Mouse (Mus musculus) ES-E14 (cell line): ENCODE results near the gene Ppox. TPM values are rescaled to one million over a fixed set of nuclear protein-coding genes. Genes with fewer than 3 reads are reported as not detected.

Source experiments
- DNase-seq: peaks from one replicate; pipeline ENCODE4 v3.0.0-alpha.2; 2013; ENCODE audit warnings: low read depth, low spot score
- H3K27ac ChIP-seq: 2 replicates; pipeline ENCODE4 v1.5.1; 2012; ENCODE audit warnings: low read depth, mild to moderate bottlenecking, low read length, moderate library complexity, mixed read lengths; ENCODE audit not compliant: poor library complexity, insufficient read depth, severe bottlenecking
- H3K36me3 ChIP-seq: 2 replicates; pipeline ENCODE4 v1.6.1; 2012; ENCODE audit warnings: mild to moderate bottlenecking, low read length, moderate library complexity, mixed read lengths; ENCODE audit not compliant: control insufficient read depth, poor library complexity, insufficient read depth, severe bottlenecking
- H3K4me1 ChIP-seq, 2 experiments: fragments of 150-350 bp in 1 of 2; sonication (generic) in 1 of 2; 2 replicates each; pipeline ENCODE4 v1.6.1; 2012; ENCODE audit warnings: low read length in 2 of 2, mild to moderate bottlenecking in 1 of 2, mixed read lengths in 1 of 2; ENCODE audit not compliant: control insufficient read depth in 2 of 2, insufficient read depth in 2 of 2, poor library complexity in 1 of 2
- H3K4me3 ChIP-seq, 2 experiments: fragments of 150-350 bp in 1 of 2; sonication (generic) in 1 of 2; 2 replicates each; pipeline ENCODE4 v1.5.1; 2012; ENCODE audit warnings: low read length in 2 of 2, low read depth in 1 of 2, mild to moderate bottlenecking in 1 of 2, mixed read lengths in 1 of 2; ENCODE audit not compliant: insufficient read depth in 1 of 2, poor library complexity in 1 of 2, severe bottlenecking in 1 of 2
- H3K9ac ChIP-seq: 2 replicates; pipeline ENCODE4 v1.6.1; 2012; ENCODE audit warnings: low read depth, mild to moderate bottlenecking, low read length, mixed read lengths; ENCODE audit not compliant: poor library complexity, insufficient read depth, severe bottlenecking
- H3K9me3 ChIP-seq: fragments of 150-350 bp; sonication (generic); 2 replicates; pipeline ENCODE4 v1.6.1; 2012; ENCODE audit warnings: low read depth, mild to moderate bottlenecking, low read length; ENCODE audit not compliant: control insufficient read depth, insufficient read depth
- CHD2 ChIP-seq: IDR thresholded peaks from 2 replicates; pipeline ENCODE4 v1.6.1; 2014; ENCODE audit warnings: mild to moderate bottlenecking, low read depth, low read length, inconsistent platforms
- HCFC1 ChIP-seq: IDR thresholded peaks from 2 replicates; pipeline ENCODE4 v1.6.1; 2012; ENCODE audit warnings: low read length, inconsistent platforms, borderline replicate concordance; ENCODE audit not compliant: insufficient read depth
- MAFK ChIP-seq: IDR thresholded peaks from 2 replicates; pipeline ENCODE4 v1.6.1; 2014; ENCODE audit warnings: mild to moderate bottlenecking, low read depth, low read length, inconsistent platforms; ENCODE audit not compliant: insufficient read depth
- ZC3H11A ChIP-seq: IDR thresholded peaks from 2 replicates; pipeline ENCODE4 v1.6.1; 2012; ENCODE audit warnings: low read depth, mild to moderate bottlenecking, inconsistent platforms, low read length, borderline replicate concordance
- ZNF384 ChIP-seq: IDR thresholded peaks from 2 replicates; pipeline ENCODE4 v1.6.1; 2012; ENCODE audit warnings: low read depth, low read length, inconsistent platforms
- in situ Hi-C, 2 experiments: fragments of 600-800 bp; cut with MboI; formaldehyde crosslinking; loops; one replicate each; pipeline ENCODE4 v1.15.1; 2025; ENCODE audit warnings: low sequenced_read_pairs in 2 of 2, inconsistent platforms in 1 of 2; ENCODE audit not compliant: unreplicated experiment in 2 of 2
- total RNA-seq: library from RNA; depleted of rRNA; stranded (reverse); fragments of 300-350 nt; gene quantifications from 2 replicates; pipeline ENCODE4 v1.2.3, GENCODE M21; 2012

The Ppox gene
- total RNA-seq, 1 experiment = 15.5 TPM

DNA sequence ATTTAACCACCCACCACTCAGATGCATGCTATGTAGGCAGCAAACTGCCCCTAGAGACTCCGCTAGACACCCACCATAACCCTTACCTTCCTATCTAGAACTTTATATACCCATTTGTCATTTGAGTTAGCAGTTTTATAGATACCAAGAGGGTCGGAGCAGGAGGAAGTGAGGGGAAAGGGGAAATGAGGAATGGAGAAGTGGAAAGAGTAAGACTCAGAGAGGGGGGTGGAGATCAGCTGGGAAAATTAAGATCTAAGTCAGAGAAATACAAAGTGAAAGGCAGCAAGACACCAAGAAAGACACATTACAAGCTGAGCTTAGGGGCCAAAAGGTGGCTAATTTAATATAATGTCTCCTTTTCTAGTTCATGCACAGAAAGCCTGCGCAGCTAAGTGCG is 46.4 kb downstream of the Ppox start:
- Histone ChIP-seq H3K4me3 (no peak overlapping the region), H3K27ac (no peak overlapping the region), H3K4me1 (peaks cover 0 to 9% of the 10 kb centered on the region in 2 experiments; a peak in 1 of 4 replicates), H3K9ac (no peak overlapping the region), H3K36me3 (peaks cover 34% of the 10 kb centered on the region), H3K9me3 (no peaks in the 10 kb centered on the region)
- DNase-seq = no peak
- in situ Hi-C loops = loop anchor here in 1 of 2 experiments (25.0 kb wide), 1 partner anchor 347 kb away; the partner anchor contains the start of genes Dusp12 and Gm26620
- no peak for TF ChIP-seq ZC3H11A
- TF ChIP-seq HCFC1 = no peak
- no peak for TF ChIP-seq ZNF384
- no peak for TF ChIP-seq CHD2
- no peak for TF ChIP-seq MAFK

DNA sequence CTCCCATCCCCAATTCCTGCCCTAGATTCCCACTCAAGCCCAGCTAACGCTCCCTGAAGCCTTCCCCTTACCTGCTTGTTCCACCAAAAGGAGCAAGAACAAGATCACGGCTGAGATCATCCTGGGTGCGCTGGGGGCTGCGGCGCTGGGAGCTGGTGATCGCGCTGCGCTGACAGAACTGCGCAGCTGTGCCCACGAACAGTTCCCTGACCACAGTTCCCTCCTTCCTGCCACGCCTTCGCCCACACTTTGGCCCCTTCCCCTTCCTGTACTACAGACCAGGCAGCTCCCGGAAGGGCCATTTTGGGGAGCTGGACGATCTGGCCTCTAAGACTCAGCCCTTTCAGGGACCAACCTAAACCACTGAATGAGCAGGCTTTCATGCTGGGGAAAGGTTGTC is 46.9 kb downstream of the Ppox start, which contains the start of gene Fcer1g:
Gene Fcer1g (minus strand): TSS at position 240 of the 400 bp plus-strand sequence.
- no peaks in the 10 kb centered on the region for H3K9me3 ChIP-seq
- TF ChIP-seq HCFC1 = no peak
- no peak for TF ChIP-seq ZC3H11A
- TF ChIP-seq ZNF384 = no peak
- TF ChIP-seq CHD2 = no peak
- TF ChIP-seq MAFK = no peak
- H3K4me1 ChIP-seq = peaks cover 0 to 9% of the 10 kb centered on the region in 2 experiments; a peak in 1 of 4 replicates
- no peak for DNase-seq
- peaks cover 32% of the 10 kb centered on the region for H3K36me3 ChIP-seq
- no peak within 1 kb of the TSS for H3K9ac ChIP-seq
- H3K4me3 ChIP-seq = no peak within 1 kb of the TSS
- no peak within 1 kb of the TSS for H3K27ac ChIP-seq
- in situ Hi-C loops = loop anchor here in 1 of 2 experiments (25.0 kb wide), 1 partner anchor 347 kb away; the partner anchor contains the start of genes Dusp12 and Gm26620

DNA sequence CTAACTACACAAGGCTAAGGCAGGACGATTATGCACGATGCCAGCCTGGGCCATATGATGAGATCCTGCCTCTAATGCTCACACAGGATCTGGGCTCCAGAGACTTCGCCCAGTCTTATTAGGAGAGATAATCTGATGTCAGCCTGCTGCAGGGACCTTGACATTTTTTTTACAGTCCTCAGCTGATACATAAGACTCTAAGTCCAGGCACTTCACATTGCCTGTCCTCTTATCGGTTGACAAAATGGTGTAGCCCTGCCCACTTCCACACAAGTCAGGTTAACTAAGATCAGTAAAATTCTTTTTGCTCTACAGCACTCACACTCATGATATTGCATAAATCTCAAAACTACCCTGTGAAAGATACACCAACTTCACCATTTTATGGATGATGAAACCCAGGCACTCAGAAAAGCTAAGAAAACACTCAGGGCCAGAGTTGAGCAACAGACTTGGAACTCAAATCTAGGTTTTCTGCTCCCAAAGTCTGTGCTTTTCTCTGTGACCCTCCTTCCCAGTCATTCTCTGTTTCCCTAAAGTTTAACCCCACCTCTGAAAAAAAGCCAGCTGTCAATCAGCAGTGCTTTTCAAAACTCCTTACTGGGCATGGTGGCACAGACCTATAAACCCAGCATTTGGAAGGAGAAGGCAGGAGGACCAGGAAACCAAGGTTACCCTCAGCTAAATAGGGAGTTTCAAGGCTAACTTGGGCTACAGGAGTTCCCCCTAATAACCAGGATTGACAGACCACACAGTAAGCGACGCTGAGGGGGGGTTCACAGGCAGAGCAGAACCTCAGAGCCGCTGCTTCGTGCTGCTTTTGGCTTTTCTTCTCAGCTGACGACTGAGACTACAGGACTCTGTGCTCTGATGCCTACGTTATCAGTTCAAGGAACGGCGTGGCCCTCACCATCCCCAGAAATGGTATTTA is 47.9 kb downstream of the Ppox start:
- DNase-seq = no peak
- H3K4me3 ChIP-seq = no peak overlapping the region
- H3K9ac ChIP-seq = no peak overlapping the region
- H3K27ac ChIP-seq = no peak overlapping the region
- in situ Hi-C loops = loop anchor here in 1 of 2 experiments (25.0 kb wide), 1 partner anchor 346 kb away; the partner anchor contains the start of genes Dusp12 and Gm26620
- TF ChIP-seq CHD2 (no peak), ZNF384 (no peak)
- H3K4me1 ChIP-seq = peaks cover 0 to 11% of the 10 kb centered on the region in 2 experiments; a peak in 1 of 4 replicates
- no peaks in the 10 kb centered on the region for H3K9me3 ChIP-seq
- H3K36me3 ChIP-seq = peaks cover 25% of the 10 kb centered on the region

DNA sequence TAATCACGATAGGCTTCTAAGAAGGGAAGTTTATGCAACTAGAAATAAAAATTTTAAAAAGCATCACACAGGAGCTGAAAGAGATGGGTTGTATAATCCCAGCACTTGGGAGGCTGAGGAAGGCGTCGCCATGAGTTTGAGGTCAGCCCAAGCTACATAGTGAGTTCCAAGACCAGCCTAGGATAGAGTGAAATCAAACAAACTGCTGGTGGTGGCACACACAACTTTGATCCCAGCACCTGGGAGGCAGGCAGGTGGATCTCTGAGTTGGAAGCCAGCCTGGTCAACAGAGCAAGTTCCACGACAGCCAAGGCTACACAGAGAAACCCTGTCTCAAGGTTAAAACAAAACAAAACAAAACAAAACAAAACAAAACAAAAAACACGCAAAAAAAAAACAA is 48.6 kb downstream of the Ppox start:
- Histone ChIP-seq H3K4me3 (no peak overlapping the region), H3K9ac (no peak overlapping the region), H3K27ac (no peak overlapping the region), H3K4me1 (peaks cover 0 to 8% of the 10 kb centered on the region in 2 experiments; a peak in 1 of 4 replicates), H3K9me3 (no peaks in the 10 kb centered on the region), H3K36me3 (peaks cover 18% of the 10 kb centered on the region)
- DNase-seq = no peak
- in situ Hi-C loops = loop anchor here in 1 of 2 experiments (25.0 kb wide), 1 partner anchor 345 kb away; the partner anchor contains the start of genes Dusp12 and Gm26620
- no peak for TF ChIP-seq ZC3H11A
- no peak for TF ChIP-seq ZNF384
- no peak for TF ChIP-seq MAFK
- no peak for TF ChIP-seq CHD2
- TF ChIP-seq HCFC1 = no peak
